Mouse (Mus musculus) frontal cortex, adult 2 months (tissue): ENCODE measurements around the gene 4930442H23Rik. TPM values are rescaled to one million over a fixed set of nuclear protein-coding genes. Genes with fewer than 3 reads are reported as not detected.
"Not testable (repeated sequence)": the region's sequence is repeated elsewhere in the genome, so short reads cannot be mapped to it uniquely, and the experiment has no call there.

Experiments
- DNase-seq, 2 experiments: peaks; one replicate each; pipeline ENCODE4 v3.0.0; 2022; ENCODE audit warnings: low spot score in 1 of 2; ENCODE audit errors: extremely low spot score in 1 of 2
- polyA plus RNA-seq: library from polyadenylated mRNA; depleted of rRNA; stranded (reverse); fragments of >200 nt; gene quantifications from 2 replicates; pipeline ENCODE4 v1.2.3, GENCODE M21; 2012

4930442H23Rik gene
- polyA plus RNA-seq, 1 experiment = not detected

DNA sequence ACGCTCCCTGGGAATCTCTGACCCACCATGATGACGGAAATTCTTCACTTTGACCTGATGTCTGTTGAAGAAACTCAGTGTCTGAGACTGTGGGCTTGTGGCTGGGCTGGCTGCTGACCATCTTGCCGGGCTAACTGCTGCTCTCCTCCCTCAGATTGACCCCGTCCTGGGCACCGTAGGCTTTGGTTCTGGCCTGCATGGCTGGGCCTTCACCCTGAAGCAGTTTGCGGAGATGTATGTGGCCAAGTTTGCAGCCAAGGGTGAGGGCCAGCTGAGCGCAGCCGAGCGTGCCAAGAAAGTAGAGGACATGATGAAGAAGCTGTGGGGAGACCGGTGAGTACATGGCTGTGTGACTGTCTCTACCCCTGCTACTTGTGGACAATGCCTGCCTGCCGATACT lies 4.7 kb downstream of the 4930442H23Rik start:
- DNase-seq = no peak

DNA sequence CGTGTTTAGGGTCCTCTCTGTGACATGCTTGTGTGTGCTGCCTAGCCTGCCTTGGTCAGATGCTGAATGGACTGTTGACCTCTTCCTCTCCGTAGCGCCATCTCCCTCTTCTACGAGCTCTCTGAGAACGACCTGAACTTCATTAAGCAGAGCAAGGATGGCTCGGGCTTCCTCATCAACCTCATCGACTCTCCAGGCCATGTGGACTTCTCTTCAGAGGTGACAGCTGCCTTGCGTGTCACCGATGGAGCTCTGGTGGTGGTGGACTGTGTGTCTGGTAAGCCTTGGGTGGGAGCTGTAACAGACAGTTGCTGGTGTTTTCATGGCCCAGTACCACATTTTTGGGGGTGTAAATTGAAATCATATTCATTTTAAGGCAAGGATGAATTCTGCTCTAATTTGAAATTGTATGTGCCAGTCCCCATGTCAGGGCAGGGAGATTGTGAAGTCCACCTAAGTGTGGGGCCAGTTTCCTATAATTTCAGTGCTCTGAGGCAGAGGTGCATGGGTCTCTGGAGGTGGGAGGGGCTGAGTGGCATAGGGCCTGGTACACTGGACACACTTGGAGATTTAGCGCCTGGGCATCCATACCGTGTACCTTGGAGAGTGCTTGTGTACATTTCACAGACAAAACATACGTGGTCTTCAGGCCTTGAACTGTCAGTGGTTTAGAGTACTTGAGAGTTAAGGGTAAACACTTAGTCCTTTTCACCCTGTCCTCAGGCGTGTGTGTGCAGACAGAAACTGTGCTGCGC lies 5.5 kb downstream of the 4930442H23Rik start:
- DNase-seq = no peak

DNA sequence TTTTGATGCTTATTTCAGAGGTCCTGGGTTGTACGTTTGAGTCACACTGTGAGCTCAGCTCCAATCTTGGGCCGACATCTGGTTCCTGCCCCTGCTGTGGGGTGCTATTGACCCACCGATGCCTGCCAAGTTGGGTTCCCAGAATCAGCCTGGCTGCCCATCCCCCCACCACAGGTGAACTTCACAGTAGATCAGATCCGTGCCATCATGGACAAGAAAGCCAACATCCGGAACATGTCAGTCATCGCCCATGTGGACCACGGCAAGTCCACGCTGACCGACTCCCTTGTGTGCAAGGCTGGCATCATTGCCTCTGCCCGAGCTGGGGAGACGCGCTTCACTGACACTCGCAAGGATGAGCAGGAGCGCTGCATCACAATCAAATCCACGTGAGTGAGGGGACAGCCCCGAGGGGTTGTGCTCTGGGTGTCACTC lies 6.1 kb downstream of the 4930442H23Rik start:
- no peak for DNase-seq

DNA sequence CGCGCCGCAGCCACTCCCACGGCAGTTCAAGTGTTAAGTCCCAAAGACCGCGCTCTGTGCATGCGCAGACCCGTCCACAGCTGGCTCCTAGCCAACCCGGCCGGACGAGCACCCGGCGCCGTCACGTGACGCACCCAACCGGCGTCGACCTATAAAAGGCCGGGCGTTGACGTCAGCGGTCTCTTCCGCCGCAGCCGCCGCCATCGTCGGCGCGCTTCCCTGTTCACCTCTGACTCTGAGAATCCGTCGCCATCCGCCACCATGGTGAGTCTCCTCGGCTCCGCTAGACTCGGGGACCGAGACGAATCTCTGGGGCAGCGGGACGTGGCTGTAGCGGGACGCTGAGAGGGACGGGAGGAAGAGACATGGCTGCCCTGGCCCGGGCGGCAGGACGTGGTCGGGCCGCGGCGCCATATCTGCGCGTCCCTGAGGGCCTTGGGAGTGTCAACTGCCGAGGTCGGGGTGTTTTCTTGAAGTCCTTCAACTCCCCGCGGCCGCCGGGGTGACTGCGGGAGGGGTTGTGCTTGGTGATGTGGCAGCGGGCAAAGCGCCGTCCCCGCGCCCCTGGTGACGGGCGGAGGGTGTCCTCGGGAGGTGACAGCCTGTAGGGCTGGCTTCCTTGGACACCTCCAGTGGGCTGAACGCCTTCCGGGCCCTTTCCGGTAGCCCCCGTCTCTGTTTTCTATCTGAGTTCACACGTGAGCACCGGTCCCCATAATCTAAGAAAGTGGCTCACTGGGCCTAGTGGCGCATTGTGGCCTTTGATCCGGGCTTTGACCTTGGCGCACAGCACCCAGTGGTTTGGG lies 7.0 kb downstream of the 4930442H23Rik start, which contains the start of gene Eef2:
Gene Eef2, plus strand, starts transcription at position 166 of the 806 bp plus-strand sequence.
- DNase-seq = peak; percentile 92 to 99

DNA sequence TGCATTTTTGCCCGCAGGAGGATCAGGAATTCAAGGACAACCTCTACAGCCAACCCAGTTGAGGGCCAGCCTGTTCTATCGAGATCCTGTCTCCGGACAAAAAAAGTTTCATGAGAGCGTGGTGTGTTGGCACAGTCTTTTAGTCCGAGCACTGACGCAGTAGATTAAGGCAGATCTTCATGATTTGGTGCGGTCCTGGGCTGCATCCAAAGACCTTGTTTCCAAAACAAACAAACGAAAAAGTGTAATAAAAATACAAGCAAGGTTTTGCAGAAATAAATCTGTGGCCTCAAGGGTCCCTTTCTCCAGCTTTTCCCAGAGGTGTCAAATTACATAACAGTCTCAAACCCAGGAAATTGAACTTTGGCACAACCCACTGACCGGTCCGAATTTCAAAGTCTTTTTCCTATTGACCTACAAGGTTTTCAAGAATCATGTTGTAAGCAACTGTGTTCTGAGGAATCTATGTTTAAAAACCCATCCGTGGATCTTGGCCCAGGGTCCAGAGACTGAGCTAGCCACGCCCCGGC lies 7.6 kb downstream of the 4930442H23Rik start:
- no peak for DNase-seq

DNA sequence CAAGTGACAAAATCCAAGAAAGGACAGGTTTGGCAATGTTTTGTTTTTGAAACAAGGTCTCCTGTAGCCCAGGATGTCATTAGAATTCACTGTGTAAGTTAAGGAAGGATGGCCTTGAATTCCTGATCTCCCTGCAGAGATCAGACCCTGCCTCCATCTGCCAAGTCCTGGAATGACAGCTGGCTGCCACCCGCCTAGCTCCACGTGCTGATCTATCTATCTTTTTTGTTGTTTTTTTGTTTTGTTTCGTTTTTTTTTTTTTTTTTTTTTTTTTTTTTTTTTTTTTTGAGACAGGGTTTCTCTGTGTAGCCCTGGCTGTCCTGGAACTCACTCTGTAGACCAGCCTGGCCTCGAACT lies 8.3 kb downstream of the 4930442H23Rik start:
- DNase-seq = not testable (repeated sequence)

DNA sequence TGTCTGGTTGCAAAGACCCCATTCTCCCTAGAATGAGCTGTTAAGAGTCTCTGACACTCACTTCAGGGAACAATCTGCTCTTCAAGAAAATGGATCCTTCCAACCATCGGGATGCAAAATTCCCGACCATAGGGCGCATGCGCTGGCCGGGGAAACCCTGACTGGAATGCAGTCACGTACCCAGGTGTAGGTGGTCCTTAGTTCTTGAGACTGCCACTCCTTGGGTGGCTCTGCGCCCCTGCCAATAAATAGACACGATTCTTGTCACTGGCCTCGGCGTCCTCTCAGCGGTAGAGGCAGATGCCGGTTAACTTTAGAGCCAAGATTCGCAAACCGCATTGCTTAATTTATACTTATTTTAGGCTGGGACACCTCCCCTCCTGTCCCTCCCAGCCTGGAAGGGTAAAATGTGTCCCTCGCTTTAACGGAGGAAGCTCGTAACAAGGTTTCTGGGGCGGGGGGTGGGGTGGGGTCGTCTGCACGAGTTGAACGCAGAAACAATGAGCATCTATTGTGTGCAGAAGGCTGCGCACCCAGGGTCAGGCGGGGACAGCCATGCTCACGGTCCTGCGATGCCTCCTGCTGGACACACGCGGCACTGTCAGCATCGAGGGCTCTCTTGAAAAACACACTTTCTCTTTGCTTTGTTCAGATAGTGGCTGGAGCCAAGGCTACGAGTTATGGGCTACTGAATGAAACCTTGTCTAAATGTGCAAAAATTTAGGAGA lies 8.9 kb downstream of the 4930442H23Rik start:
- DNase-seq = peak; percentile 65 to 95

DNA sequence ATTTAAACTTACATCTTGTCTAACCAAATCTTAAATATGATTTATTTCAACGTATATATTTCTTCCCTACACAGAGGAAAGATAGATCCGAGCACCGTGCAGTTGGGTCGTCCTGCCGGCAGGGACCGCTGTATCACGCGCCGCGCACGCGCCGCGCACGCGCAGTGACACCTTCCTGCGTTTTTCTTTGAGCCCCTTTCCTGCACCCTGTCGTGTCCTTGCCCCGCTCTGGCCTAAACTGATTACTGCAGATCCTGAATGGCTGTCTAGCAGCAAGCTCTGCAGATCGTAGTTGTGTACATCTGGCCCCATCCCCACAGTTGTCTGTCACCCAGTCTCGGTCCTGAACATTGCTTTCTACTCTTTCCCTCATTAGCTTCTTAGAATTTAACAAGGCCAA lies 10.5 kb downstream of the 4930442H23Rik start:
- peak; percentile 69 to 88 for DNase-seq

DNA sequence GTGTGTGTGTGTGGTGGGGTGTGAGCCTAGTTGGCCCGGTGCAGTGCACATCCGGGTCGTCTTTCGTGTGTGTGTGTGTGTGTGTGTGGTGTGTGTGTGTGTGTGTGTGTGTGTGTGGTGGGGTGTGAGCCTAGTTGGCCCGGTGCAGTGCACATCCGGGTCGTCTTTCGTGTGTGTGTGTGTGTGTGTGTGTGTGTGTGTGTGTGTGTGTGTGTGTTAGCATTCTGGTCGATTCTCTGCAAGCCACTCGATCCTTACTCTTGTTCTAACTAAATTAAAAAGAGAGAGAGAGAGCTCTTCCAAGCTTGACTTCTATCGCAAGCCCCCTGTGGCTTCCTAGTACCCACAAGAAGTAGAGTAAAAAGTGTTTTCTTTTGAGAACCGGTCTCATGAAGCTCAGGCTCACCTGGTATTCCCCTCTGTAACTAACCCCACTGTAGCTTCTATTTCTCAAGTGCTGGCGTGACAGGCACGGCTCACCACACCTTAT lies 14.2 kb downstream of the 4930442H23Rik start:
- DNase-seq = not testable (repeated sequence)

DNA sequence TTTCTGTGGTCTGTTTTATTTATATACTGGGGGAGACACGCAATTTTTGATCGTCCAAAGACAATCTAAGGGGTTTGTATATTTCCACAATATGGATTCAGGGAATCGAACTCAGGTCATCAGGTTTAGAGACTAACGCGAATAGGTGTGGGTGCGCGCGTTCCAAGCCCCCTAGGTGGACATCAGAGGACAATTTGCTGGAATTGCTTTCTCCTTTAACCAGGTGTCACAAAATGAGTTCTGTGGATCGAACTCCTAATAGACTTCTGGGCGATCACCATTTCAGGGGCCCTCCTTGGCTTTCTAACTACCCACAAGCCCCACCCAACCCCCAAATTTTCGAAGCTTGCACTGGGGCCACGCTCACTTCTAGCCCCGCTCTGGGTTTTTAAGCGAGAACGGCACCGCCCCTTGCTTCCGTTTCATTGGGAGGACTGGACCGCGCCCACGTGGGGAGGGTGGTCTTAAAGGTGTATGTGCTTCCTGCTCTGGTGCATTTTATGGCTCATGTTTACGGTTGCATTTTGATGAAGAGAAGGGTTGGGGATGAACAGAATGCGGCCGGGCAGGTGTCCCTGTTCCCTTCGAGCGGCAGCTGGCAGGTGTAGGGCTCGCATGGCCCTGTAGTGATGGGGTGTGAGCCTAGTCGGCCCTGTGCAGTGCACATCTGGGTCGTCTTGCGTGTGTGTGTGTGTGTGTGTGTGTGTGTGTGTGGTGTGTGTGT lies 15.0 kb downstream of the 4930442H23Rik start:
- peak in 1 of 2 experiments; percentile 79 for DNase-seq

DNA sequence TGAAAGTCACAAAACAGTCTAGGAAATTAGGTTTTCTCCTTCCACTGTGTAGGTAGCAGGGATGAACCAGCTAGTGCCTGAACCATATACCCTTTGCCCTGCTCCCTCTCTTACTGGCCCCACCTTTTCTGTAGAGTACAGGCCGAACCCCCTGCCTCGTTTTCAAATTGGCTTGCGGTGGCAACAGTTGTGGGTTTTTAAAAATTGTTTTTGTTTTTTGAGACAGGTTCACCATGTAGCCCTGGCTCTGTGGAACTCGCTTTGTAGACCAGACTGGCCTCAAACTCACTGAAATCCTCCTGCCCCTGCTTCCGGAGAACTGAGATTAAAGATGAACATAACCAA lies 15.6 kb downstream of the 4930442H23Rik start:
- DNase-seq = no peak

DNA sequence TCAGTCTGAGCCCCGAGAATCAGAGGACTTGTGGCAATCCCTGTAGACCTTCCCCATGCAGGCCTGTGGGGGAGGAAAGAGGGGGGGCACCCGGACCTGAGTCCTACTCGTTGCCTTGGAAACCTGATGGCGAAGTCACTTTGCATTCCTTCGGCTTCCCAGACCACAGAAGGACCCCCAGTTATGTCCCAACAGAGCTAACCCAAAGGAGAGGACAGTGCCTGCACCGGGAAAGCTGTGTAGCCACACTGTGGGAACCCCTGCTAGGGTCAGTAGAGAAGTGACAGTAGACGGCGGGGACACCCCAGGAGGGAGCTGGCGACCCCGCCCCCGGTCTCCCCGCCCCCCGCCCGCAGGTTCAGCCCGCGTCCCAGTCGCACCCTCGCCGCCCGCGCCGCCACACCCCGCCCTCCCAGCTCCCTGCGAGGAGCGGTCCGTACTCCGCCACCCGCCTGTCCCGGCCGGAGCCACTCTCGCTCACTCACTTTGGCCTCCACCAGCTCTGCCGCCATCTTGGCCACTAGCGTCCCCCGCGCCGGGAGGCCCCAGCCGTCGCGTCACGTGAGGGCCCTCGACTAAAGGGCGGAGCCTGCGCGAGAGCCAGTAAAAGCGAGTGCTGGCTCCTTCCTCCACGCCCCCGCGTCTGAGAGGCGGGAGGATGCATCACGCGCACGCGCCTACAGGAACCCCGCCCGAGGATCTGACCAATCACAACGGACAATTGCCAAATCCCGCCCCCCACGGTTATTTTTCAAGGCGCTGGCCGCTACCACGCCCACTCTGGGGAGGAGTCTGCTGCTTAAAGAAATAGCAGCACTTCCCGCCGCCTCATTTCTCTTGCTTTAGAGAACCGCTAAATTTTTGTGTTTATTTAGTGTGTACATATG lies 16.2 kb downstream of the 4930442H23Rik start, which contains the start of gene Pias4:
Gene Pias4, minus strand, starts transcription at position 724 of the 887 bp plus-strand sequence.
- DNase-seq = peak; percentile 99 to 100

DNA sequence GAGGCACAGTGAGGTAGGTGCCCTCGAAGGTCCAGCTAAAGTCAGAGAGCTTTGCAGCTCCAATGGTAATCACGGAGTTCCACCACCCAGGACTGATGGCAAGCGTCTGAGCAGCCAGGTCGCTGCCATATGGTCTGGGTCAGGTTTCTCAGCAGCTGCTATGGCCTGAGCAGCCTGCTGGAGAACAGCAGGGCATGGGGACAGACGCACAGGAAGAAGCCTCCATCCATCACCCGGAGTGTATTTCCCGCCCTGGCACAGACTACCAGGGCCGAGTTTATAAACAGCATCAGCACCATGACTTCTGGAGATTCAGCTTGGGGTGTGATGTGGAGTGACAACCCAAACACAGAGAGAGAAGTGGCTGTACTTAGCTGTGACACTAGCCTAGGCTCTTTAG lies 18.5 kb downstream of the 4930442H23Rik start:
- DNase-seq = no peak

DNA sequence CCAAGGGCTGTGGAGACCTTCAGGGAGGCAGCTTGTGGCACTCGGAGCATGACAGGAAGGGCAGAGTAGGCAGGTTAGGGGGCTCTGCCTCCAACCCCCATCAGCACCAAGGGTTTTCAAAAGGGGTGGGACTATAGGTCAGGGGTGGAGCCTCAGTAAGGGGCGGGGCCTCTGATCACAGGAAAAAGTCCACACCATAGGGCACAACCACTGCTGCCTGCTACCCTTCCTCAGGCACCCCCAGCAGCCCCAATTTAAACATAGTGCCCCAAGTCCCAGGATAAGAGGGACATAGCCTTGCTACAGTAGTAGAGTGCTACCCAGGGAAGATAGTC lies 21.4 kb downstream of the 4930442H23Rik start:
- no peak for DNase-seq

DNA sequence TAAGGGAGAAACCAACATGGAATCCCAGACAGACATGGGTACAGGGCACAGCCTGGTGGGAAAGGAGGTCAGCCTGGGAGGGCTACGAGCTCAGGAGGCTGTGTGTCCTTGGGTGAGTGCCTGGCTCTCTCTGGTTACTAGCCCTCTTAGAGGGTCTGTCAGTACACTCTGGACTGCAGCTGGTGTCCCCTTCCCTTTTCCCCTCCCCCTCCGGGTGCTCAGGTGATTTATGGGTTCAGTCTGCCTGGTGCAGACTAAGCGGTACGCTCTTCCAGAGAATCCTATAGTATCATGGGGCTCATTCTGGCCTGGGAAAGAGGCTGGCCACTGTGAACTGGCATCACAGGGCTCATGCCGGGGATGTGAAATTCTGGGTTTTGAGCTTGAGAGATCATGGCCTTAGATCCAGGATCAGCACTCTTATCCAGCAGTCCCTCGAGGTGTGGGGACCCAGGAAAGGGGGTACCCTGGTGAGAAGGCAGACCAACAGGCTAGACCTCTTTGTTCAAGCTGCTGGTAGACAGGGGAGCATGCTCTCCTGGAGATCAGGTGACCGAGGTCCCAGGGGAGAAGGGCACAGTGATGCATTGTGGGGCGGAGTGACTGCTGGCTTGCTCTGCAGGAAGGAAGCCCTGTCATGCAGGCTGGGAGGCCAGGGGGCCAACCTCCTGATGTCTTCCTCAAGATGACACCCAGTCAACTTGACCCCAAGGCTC lies 21.9 kb downstream of the 4930442H23Rik start:
- DNase-seq = no peak

DNA sequence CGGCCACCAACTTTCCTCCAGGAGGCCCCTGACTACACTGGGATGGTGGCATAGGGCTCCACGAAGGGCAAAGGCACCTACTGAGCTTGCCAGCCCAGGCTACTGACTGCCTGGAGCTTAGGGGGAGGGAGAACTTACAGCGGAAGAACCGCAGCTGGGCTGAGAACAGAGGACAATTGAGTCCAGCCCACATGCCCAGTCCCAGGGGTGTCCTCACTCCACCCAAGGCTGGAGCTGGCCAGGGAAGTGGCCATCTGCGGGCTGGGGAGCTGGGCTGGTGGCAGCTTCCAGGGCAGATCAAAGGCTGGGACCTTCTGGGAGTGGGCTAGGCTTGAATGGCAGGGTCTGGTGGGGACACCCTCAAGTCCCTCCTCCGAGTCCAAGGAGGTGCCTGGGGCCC lies 28.9 kb downstream of the 4930442H23Rik start:
- no peak for DNase-seq

DNA sequence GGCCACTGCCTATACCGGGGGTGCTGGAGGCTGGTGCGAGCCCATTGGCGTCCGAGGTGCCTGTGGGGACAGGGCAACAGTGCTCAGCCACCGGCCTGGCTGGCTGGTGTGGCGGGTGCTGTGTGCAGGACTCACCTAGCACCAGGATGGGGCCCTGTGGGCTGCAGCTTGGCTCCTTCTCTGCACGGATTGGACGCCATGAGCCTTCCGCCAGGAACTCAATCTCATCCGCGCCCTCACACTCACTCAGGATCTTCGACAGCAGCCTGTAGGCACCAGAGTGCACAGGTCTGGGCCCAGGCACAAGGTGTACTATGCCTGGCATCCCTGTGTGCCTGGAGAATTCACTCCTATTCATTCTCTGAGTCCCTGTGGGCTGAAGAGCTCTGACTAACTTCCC lies 29.3 kb downstream of the 4930442H23Rik start:
- DNase-seq = no peak

DNA sequence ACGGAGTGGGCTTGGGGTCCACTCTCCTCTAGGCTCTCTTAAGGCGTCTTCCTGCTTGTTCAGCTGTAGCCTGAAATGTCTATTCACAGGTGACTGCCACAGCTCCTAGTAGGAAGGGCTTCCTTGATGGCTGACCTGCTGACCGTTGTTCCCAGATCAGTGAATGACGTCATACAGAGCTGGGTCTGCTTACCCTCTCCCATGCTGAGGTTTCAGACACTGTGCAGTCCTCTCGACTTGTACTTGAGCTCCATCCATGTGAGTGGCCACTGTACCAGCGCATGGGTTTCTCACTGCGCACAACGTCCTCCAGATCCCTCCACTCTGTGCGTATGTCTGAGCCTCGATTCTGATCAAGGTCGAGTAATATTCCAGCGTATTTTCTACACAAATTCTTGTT lies 31.0 kb downstream of the 4930442H23Rik start:
- DNase-seq = no peak

DNA sequence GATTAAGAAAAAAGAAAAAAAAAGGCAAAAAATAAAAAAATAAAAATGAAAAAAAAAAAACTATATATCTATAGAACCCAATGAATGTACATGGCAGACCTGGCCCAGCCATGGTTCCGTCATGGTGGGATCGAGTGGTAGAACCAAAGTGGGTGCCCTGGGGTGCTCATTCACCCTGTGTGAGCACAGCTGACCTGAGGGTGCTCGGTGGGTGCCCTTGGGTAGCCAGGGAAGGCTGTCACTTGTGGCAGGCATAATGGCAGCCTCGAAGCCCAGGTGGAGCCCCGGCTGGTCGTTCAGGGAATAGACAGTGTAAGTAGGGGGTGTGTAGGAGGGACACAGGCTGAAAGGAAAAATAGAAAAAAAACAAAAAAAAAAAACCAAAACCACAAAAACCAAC lies 32.4 kb downstream of the 4930442H23Rik start:
- no peak for DNase-seq
